Mouse (Mus musculus) megakaryocyte-erythroid progenitor cell, adult 5-6 weeks (primary cell): ENCODE results near the gene Cep152. TPM values are rescaled to one million over a fixed set of nuclear protein-coding genes. Genes with fewer than 3 reads are reported as not detected.
A peak's percentile ranks its signal among the peaks of the same experiment; 100 is the strongest.

Experiments used
- ATAC-seq: replicated peaks from 2 replicates; pipeline ENCODE4 v1.8.0; 2016; ENCODE audit warnings: mild to moderate bottlenecking, inconsistent platforms; ENCODE audit not compliant: severe bottlenecking, poor library complexity, low FRiP score, low TSS enrichment
- total RNA-seq, 2 experiments: library from RNA; stranded (forward) in 1 of 2; stranded (reverse) in 1 of 2; fragments of 200-1000, 215-1000 nt in 1 of 2; fragments of >200 nt in 1 of 2; fragmentation: Nextera tagmentation in 1 of 2; gene quantifications; 2 replicates each; pipeline ENCODE4 v1.2.3; 2014 to 2017

The Cep152 gene
- 13.5 and 14.4 TPM in 2 replicates for total RNA-seq (2014; fragmentation: Nextera tagmentation)
- total RNA-seq (2017): 19.9 and 21.0 TPM in 2 replicates

- peak; percentile 97 for ATAC-seq
Observed at GRCm38 (mm10) chr2:125624837-125625351, at the start of gene Cep152. TSS of gene Cep152 (minus strand) at chr2:125625113.

- ATAC-seq: peak; percentile 76
Observed at GRCm38 (mm10) chr2:125672957-125673631, 48.2 kb upstream of the Cep152 start, which contains the start of gene Eid1. TSS of gene Eid1 (plus strand) at chr2:125673095.

- ATAC-seq: no peak
Observed at GRCm38 (mm10) chr2:125672568-125672956, 47.6 kb upstream of the Cep152 start.

- no peak for ATAC-seq
Observed at GRCm38 (mm10) chr2:125670846-125671245, 45.9 kb upstream of the Cep152 start.

GRCm38 (mm10) chr2:125667721-125668120 is 42.8 kb upstream of the Cep152 start:
- ATAC-seq: no peak

- peak; percentile 55 for ATAC-seq
Observed at GRCm38 (mm10) chr2:125667184-125667583, 42.3 kb upstream of the Cep152 start.

GRCm38 (mm10) chr2:125666668-125667067 is 41.8 kb upstream of the Cep152 start:
- ATAC-seq: peak; percentile 68

- ATAC-seq: peak; percentile 49
Observed at GRCm38 (mm10) chr2:125665909-125666308, 41.0 kb upstream of the Cep152 start.

GRCm38 (mm10) chr2:125665213-125665612 is 40.3 kb upstream of the Cep152 start:
- ATAC-seq: no peak

GRCm38 (mm10) chr2:125662517-125662916 is 37.6 kb upstream of the Cep152 start:
- no peak for ATAC-seq

- no peak for ATAC-seq
Observed at GRCm38 (mm10) chr2:125661156-125661555, 36.2 kb upstream of the Cep152 start.

- ATAC-seq: no peak
Observed at GRCm38 (mm10) chr2:125660537-125661130, 35.7 kb upstream of the Cep152 start.

- ATAC-seq: peak; percentile 85
Observed at GRCm38 (mm10) chr2:125659823-125660536, 35.1 kb upstream of the Cep152 start.

GRCm38 (mm10) chr2:125655391-125655790 is 30.5 kb upstream of the Cep152 start:
- no peak for ATAC-seq

GRCm38 (mm10) chr2:125653286-125653685 is 28.4 kb upstream of the Cep152 start:
- ATAC-seq: no peak

- no peak for ATAC-seq
Observed at GRCm38 (mm10) chr2:125651563-125651962, 26.6 kb upstream of the Cep152 start.

- no peak for ATAC-seq
Observed at GRCm38 (mm10) chr2:125650742-125651352, 25.9 kb upstream of the Cep152 start.

GRCm38 (mm10) chr2:125650038-125650437 is 25.1 kb upstream of the Cep152 start:
- ATAC-seq: no peak

- no peak for ATAC-seq
Observed at GRCm38 (mm10) chr2:125644912-125645311, 20.0 kb upstream of the Cep152 start.

GRCm38 (mm10) chr2:125637331-125637730 is 12.4 kb upstream of the Cep152 start:
- no peak for ATAC-seq
